Mouse (Mus musculus) adrenal gland (tissue): ENCODE data around the gene Pbx1.

ENCODE experiments used
- intact Hi-C: fragments of 180-260 bp; cut with DNase I; formaldehyde crosslinking; loops from one replicate; pipeline ENCODE4 v1.15.1; 2025

Pbx1 gene

DNA sequence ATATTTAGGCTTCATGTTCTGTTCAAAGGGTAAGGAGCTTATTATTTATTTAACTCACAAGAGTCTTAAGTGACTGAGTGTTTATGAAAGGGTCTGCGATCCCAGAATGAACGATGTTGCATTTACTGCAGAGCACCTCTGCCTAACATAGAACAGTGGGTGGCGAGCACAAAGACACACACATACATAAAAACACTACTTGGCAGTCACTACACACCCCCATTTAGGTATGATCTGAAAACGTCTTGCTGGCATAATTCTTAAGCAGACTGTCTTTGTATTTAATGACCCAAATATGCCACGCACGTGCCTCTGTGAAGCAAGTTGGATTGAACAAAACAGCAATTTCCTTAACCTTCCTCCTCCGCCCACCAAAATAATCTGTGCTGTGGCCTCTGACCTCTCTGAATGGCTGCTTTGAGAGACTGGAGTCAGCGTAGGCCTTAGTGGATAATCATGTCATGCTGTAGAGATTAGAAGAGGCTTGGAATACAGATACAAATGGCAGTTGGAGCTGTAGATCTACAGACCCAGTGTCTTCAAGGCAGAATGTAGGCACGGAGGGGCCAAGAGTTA is 147.4 kb downstream of the Pbx1 start:
- intact Hi-C loops = no loop called here

- intact Hi-C loops = no loop called here
These were observed 148.1 kb downstream of the Pbx1 start for GRCm38 (mm10) chr1:168283841-168284565.

GRCm38 (mm10) chr1:168283421-168283820 is 148.6 kb downstream of the Pbx1 start:
- intact Hi-C loops = no loop called here

DNA sequence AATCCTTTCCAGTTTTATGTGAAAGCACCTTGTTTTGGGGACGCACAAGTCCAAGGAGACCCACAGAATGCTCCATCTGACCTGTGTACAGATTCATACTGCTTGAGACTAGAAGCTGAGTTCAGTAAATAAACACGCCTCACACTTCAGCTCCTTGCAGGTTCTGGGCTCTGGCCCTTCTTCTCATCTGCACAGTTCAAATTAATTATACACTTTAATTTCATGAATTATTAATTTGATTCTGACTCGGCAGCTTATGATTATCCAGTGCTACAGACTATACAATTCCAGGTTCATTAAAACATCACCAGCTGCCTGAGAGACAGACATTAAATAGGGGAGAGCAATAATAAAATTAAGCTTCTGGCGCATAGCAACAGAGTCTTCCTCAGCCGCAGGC is 156.4 kb downstream of the Pbx1 start:
- intact Hi-C loops = no loop called here

GRCm38 (mm10) chr1:168274296-168274695 is 157.8 kb downstream of the Pbx1 start:
- intact Hi-C loops = no loop called here

DNA sequence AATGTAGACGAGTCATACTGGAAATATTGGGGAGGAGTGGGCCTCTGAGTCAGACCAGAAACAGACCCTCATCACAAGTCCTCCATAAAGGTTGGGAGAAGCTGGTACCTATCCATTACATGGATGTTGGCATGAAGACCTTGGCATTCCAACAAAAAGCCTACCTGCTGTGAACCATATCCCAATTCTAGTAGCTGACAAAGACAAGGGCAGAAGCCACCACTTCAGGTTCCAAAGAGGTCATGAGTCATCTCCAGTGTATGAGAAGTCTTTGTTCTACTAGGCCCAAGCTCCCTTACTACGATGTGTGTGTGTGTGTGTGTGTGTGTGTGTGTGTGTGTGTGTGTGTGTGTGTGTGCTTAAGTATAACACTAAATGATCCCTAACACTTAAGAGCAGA is 160.0 kb downstream of the Pbx1 start:
- intact Hi-C loops = no loop called here

DNA sequence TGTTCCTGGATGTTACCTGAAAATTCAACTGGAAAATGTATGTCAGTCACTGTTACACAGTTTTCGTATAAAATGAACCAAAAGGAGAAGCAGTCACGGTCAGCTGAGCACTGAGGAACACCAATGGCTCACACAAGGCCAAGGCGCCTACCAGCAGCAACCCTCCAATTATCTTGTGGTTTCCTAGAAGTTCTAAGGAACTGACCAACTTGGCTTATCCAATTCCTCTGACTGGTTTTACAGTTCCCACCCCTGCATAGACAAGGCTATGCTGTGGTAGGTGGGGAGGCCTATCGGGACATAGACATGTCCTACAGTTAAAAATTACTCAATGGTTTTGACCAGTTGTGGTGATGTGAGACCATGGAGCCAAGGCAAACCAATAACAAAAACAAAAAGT is 160.9 kb downstream of the Pbx1 start:
- intact Hi-C loops = no loop called here

DNA sequence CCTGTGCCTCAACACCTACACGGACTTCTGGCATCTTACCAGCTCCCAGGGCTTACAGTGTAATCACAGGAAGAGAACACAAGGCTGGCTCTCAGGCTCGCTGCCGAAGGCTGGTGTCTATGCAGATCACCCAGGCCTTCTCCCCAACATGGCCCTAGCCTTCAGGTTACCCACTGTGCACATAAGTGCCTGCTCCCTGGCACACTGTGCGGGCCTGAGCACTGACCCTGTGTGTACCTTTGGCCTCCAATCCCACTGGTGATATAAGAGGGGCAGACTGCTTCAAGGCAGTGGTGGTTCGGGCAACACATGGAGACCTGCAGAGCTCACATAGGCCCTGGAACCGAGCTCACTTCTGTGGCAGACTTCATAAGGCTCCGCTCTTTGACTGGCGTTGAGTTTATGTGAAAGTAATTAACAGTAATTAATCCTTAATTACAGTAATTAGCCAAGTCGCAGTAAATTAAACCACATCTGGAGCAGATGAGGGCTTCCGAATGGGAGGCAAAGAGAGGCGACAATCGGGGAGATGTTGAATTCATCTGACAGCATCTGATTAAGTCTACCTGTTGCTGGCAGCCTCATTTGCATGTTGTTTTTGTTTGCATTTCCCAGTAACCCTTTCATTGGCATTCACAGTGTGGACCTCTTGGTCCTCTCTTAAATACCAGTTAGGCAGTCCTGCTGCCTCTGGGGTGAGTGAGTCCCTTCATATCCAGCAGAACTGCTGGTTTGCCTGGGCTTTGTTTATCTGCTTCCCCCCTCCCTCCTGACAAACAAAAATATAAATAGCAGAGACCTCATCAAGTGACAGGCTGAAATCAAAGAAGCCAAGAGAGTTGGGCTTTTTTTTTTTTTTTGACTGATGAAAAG is 163.1 kb downstream of the Pbx1 start:
- intact Hi-C loops = no loop called here

DNA sequence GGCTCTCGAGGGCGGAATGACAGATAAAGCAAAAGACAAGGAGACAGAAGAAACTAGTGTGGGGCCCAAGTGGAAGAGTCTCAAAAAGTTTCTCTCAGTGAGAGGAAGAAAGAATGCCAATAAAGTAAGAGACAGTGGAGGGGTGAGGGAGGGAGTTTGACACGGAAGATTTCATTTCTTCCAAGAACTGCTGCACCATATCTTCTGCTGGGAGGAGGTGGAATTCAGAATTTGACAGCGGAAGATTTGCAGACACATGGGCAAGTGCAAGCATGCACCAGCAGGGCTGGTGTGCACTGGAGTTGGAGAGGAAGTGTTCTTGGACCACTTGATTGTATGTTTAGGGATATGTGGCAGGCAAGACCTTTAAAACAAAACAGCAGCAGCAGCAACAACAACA is 163.8 kb downstream of the Pbx1 start:
- intact Hi-C loops = no loop called here

- intact Hi-C loops = no loop called here
These were observed 166.3 kb downstream of the Pbx1 start for GRCm38 (mm10) chr1:168265594-168266390.

GRCm38 (mm10) chr1:168265090-168265489 is 167.0 kb downstream of the Pbx1 start:
- intact Hi-C loops = no loop called here

DNA sequence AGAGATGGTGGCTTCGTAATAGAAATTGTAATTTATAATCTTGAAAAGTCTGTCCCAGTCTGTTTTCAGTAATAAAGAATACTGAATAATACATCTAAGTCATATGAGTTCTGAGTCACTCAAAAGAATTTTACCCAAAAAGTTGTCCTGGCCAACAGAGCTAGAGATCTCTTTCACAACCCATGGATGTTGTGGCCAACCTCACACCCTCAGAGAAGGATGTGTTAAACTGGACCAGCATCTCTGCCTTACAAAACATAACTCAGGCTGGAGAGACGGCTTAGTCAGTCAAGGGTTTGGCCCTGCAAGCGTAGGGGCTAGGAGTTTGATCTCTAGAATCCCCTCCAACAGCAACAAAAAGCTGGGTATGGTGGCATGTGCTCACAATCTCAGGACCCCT is 171.7 kb downstream of the Pbx1 start:
- intact Hi-C loops = no loop called here

GRCm38 (mm10) chr1:168258856-168259255 is 173.2 kb downstream of the Pbx1 start:
- intact Hi-C loops = no loop called here

- intact Hi-C loops = no loop called here
These were observed 176.6 kb downstream of the Pbx1 start for GRCm38 (mm10) chr1:168255347-168255908.

GRCm38 (mm10) chr1:168246968-168247724 is 184.9 kb downstream of the Pbx1 start:
- intact Hi-C loops = no loop called here

GRCm38 (mm10) chr1:168245539-168245938 is 186.5 kb downstream of the Pbx1 start:
- intact Hi-C loops = no loop called here

DNA sequence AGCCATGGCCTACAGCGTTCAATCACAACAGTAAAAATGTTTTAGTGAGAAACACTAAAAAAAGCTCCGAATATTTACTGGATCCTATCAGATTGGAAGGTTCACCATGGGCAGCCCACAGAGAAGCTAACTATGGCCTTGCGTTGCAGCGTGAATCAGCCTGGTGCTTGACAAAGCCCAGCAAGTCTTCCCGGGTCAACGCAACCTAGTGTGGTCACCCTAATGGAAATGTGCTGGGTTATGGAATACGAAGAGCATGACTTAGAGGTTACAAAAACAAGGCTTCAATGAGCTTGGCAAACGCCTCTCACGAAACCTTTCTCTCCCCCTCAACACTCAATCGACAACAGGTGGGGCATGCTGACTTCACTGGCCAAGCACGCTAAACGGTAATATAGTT is 188.3 kb downstream of the Pbx1 start:
- intact Hi-C loops = no loop called here

DNA sequence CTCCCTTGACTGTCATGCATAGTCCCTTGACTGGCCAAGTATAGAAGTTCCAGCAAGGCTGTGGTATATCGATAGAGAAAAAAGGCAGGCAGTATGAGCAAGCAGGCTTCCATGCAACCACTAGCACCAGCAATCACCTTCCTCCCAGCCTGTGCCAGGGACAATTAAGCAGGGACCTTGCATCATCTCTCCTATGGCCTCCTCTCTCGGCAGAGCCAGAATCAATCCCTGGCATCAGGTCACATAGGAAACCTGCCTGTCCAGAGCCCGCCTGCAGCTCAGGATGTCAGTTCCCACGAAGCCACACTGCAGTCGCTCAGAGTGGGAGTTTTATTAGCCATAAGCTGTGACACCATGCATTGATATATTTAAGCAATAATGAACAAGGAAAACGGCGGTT is 189.0 kb downstream of the Pbx1 start:
- intact Hi-C loops = no loop called here

GRCm38 (mm10) chr1:168241316-168241715 is 190.8 kb downstream of the Pbx1 start:
- intact Hi-C loops = no loop called here

- intact Hi-C loops = no loop called here
These were observed 191.2 kb downstream of the Pbx1 start for GRCm38 (mm10) chr1:168240846-168241245.
